1 mouse cellular context compared by ENCODE assay signal in genomic region chr6:114642601-114643528, GRCm38 (mm10).
TF ChIP-seq lines count a peak whose summit lies in the region.

Atg7 (plus strand) TSS chr6:114643097.

TF ChIP-seq in CH12.LX, 34 proteins besides CTCF, POLR2A, EP300 and RAD21 (continued from another document):
- no peak for TF ChIP-seq SMC3 (IDR thresholded peaks at IDR 0.05; ENCODE audit: low read depth, low read length)
- TF ChIP-seq ZC3H11A (IDR thresholded peaks at IDR 0.05; ENCODE audit: low read depth, low read length) = no peak
- TF ChIP-seq ELF1 (IDR thresholded peaks at IDR 0.05; ENCODE audit: low read depth, low read length) = peak; percentile 100
- no peak for TF ChIP-seq CHD1 (IDR thresholded peaks at IDR 0.05; ENCODE audit: low read depth, low read length)
- peak; percentile 24; the same call in 1 of the 2 replicates for TF ChIP-seq GABPA (IDR thresholded peaks at IDR 0.05; ENCODE audit: insufficient replicate concordance, low read depth, low read length)
- TF ChIP-seq JUN (IDR thresholded peaks at IDR 0.05; ENCODE audit: insufficient read depth, low read depth, low read length) = no peak
- TF ChIP-seq POLR2AphosphoS2 (IDR thresholded peaks at IDR 0.05; ENCODE audit: low read depth, low read length) = 0 out of 2 replicates have a peak, but pooled peaks have one; percentile 43
- TF ChIP-seq PAX5 (IDR thresholded peaks at IDR 0.05; ENCODE audit: low read length) = no peak
- TF ChIP-seq MAZ (IDR thresholded peaks at IDR 0.05; ENCODE audit: low read depth, low read length) = peak; percentile 59; the same call in 1 of the 2 replicates
- no peak for TF ChIP-seq RCOR1 (conservative IDR thresholded peaks at IDR 0.05; ENCODE audit: low read depth, low read length)
- peak; percentile 62 for TF ChIP-seq IRF4 (IDR thresholded peaks at IDR 0.05; ENCODE audit: low read depth, low read length)
- TF ChIP-seq E2F4 (IDR thresholded peaks at IDR 0.05; ENCODE audit: insufficient replicate concordance, low read depth, low read length) = 0 out of 2 replicates have a peak, but pooled peaks have one; percentile 41
- peak; percentile 63; the same call in 1 of the 2 replicates for TF ChIP-seq TBP (conservative IDR thresholded peaks at IDR 0.05; ENCODE audit: low read depth, low read length)
- TF ChIP-seq MXI1 (IDR thresholded peaks at IDR 0.05; ENCODE audit: low read depth, low read length) = peak; percentile 88
- no peak for TF ChIP-seq UBTF (IDR thresholded peaks at IDR 0.05; ENCODE audit: low read depth, low read length)
- TF ChIP-seq MYC (IDR thresholded peaks at IDR 0.05; ENCODE audit: low read depth, low read length) = 0 out of 2 replicates have a peak, but pooled peaks have one; percentile 25
- no peak for TF ChIP-seq BHLHE40 (IDR thresholded peaks at IDR 0.05; ENCODE audit: low read depth, low read length)
- TF ChIP-seq MAX (IDR thresholded peaks at IDR 0.05; ENCODE audit: low read length) = peak; percentile 54; the same call in 1 of the 2 replicates
- TF ChIP-seq JUND (conservative IDR thresholded peaks at IDR 0.05; ENCODE audit: low read depth, low read length) = no peak
- peak; percentile 78 for TF ChIP-seq TCF12 (IDR thresholded peaks at IDR 0.05; ENCODE audit: low read depth, low read length)
- no peak for TF ChIP-seq ZNF384 (IDR thresholded peaks at IDR 0.05; ENCODE audit: low read depth, low read length)
